Mouse (Mus musculus): ENCODE measurements around the gene Phrf1.

Gene Phrf1

GRCm38 (mm10) chr7:141261480-141261879 is 32.9 kb downstream of the Phrf1 start:
- DNase-seq, result no peak

GRCm38 (mm10) chr7:141263640-141264039 is 35.1 kb downstream of the Phrf1 start:
- no peak for DNase-seq

- DNase-seq, result no peak
Measured at GRCm38 (mm10) chr7:141264041-141264700, 35.6 kb downstream of the Phrf1 start.

- DNase-seq, result peak; percentile 80
Measured at GRCm38 (mm10) chr7:141264761-141265410, 36.3 kb downstream of the Phrf1 start.

- DNase-seq, result no peak
Measured at GRCm38 (mm10) chr7:141265411-141265738, 36.8 kb downstream of the Phrf1 start.

GRCm38 (mm10) chr7:141265739-141266561 is 37.4 kb downstream of the Phrf1 start, which contains the start of gene Irf7:
Gene Irf7, minus strand, starts transcription at chr7:141266481.
- DNase-seq, result peak; percentile 77

- DNase-seq, result no peak
Measured at GRCm38 (mm10) chr7:141268466-141269272, 40.1 kb downstream of the Phrf1 start.

GRCm38 (mm10) chr7:141269273-141269545 is 40.6 kb downstream of the Phrf1 start:
- no peak for DNase-seq

GRCm38 (mm10) chr7:141270631-141271030 is 42.0 kb downstream of the Phrf1 start:
- DNase-seq, result no peak

- DNase-seq, result no peak
Measured at GRCm38 (mm10) chr7:141275356-141275755, 46.8 kb downstream of the Phrf1 start.

- no peak for DNase-seq
Measured at GRCm38 (mm10) chr7:141276546-141276945, 48.0 kb downstream of the Phrf1 start, which contains the start of gene Cdhr5. Gene Cdhr5, minus strand, starts transcription at chr7:141276786.

- no peak for DNase-seq
Measured at GRCm38 (mm10) chr7:141277701-141278678, 49.4 kb downstream of the Phrf1 start.

- peak; percentile 53 for DNase-seq
Measured at GRCm38 (mm10) chr7:141278766-141279590, 50.4 kb downstream of the Phrf1 start, which contains the start of gene Sct. Gene Sct, minus strand, starts transcription at chr7:141279133.

- no peak for DNase-seq
Measured at GRCm38 (mm10) chr7:141281442-141281841, 52.9 kb downstream of the Phrf1 start.

GRCm38 (mm10) chr7:141282756-141283155 is 54.2 kb downstream of the Phrf1 start:
- DNase-seq, result no peak

GRCm38 (mm10) chr7:141288042-141288441 is 59.5 kb downstream of the Phrf1 start:
- DNase-seq, result no peak

GRCm38 (mm10) chr7:141291921-141292582 is 63.5 kb downstream of the Phrf1 start, which contains the start of gene Drd4:
Gene Drd4, plus strand, starts transcription at chr7:141292006.
- peak; percentile 44 for DNase-seq

GRCm38 (mm10) chr7:141292583-141293388 is 64.2 kb downstream of the Phrf1 start:
- no peak for DNase-seq

- no peak for DNase-seq
Measured at GRCm38 (mm10) chr7:141293852-141294471, 65.4 kb downstream of the Phrf1 start.

Data from thymus, postnatal 4 days (tissue).